Mouse (Mus musculus) adrenal gland, adult (tissue): ENCODE data around the gene Smok2a.
"Not testable (repeated sequence)": the region's sequence is repeated elsewhere in the genome, so short reads cannot be mapped to it uniquely, and the experiment has no call there.

Experiments
- DNase-seq, 2 experiments: peaks; one replicate each; pipeline ENCODE4 v3.0.0; 2022 to 2023; ENCODE audit warnings: low spot score in 1 of 2; ENCODE audit not compliant: inconsistent age in 2 of 2

The Smok2a gene

GRCm38 (mm10) chr17:13220888-13221287 lies at the start of gene Smok2a:
TSS of gene Smok2a (plus strand) at chr17:13221188.
- DNase-seq: no peak

- DNase-seq: not testable (repeated sequence)
Observed at GRCm38 (mm10) chr17:13173578-13173977, 47.4 kb upstream of the Smok2a start.

GRCm38 (mm10) chr17:13174029-13174428 lies 47.0 kb upstream of the Smok2a start:
- DNase-seq: peak in 1 of 2 experiments; percentile 63

- not testable (repeated sequence) for DNase-seq
Observed at GRCm38 (mm10) chr17:13175609-13176008, 45.4 kb upstream of the Smok2a start.

GRCm38 (mm10) chr17:13177796-13178195 lies 43.2 kb upstream of the Smok2a start:
- peak in 1 of 2 experiments; percentile 20 for DNase-seq

- DNase-seq: peak in 1 of 2 experiments; percentile 20
Observed at GRCm38 (mm10) chr17:13179021-13179420, 42.0 kb upstream of the Smok2a start.

GRCm38 (mm10) chr17:13180491-13180890 lies 40.5 kb upstream of the Smok2a start:
- not testable (repeated sequence) for DNase-seq

- DNase-seq: not testable (repeated sequence)
Observed at GRCm38 (mm10) chr17:13182712-13183111, 38.3 kb upstream of the Smok2a start.

- not testable (repeated sequence) for DNase-seq
Observed at GRCm38 (mm10) chr17:13184514-13184913, 36.5 kb upstream of the Smok2a start.

- not testable (repeated sequence) for DNase-seq
Observed at GRCm38 (mm10) chr17:13186541-13186940, 34.4 kb upstream of the Smok2a start.

- DNase-seq: peak in 1 of 2 experiments; percentile 57
Observed at GRCm38 (mm10) chr17:13187621-13188020, 33.4 kb upstream of the Smok2a start.

- not testable (repeated sequence) for DNase-seq
Observed at GRCm38 (mm10) chr17:13188846-13189245, 32.1 kb upstream of the Smok2a start.

GRCm38 (mm10) chr17:13190836-13191583 lies 30.0 kb upstream of the Smok2a start:
- DNase-seq: not testable (repeated sequence)

- DNase-seq: not testable (repeated sequence)
Observed at GRCm38 (mm10) chr17:13196486-13196885, 24.5 kb upstream of the Smok2a start.

- not testable (repeated sequence) for DNase-seq
Observed at GRCm38 (mm10) chr17:13198812-13199211, 22.2 kb upstream of the Smok2a start.

- DNase-seq: peak in 1 of 2 experiments; percentile 54
Observed at GRCm38 (mm10) chr17:13199880-13200409, 21.0 kb upstream of the Smok2a start.

GRCm38 (mm10) chr17:13201551-13201950 lies 19.4 kb upstream of the Smok2a start:
- not testable (repeated sequence) for DNase-seq

GRCm38 (mm10) chr17:13202453-13203107 lies 18.4 kb upstream of the Smok2a start:
- DNase-seq: not testable (repeated sequence)

GRCm38 (mm10) chr17:13205247-13205646 lies 15.7 kb upstream of the Smok2a start:
- not testable (repeated sequence) for DNase-seq

- no peak for DNase-seq
Observed at GRCm38 (mm10) chr17:13206491-13206890, 14.5 kb upstream of the Smok2a start.

- not testable (repeated sequence) for DNase-seq
Observed at GRCm38 (mm10) chr17:13208460-13208859, 12.5 kb upstream of the Smok2a start.
